Mouse (Mus musculus): ENCODE results near the gene Slc35a5. TPM values are rescaled to one million over a fixed set of nuclear protein-coding genes. Genes with fewer than 3 reads are reported as not detected.

The Slc35a5 gene
- polyA plus RNA-seq, 1 experiment from 2014 or later: 28.7 TPM

DNA sequence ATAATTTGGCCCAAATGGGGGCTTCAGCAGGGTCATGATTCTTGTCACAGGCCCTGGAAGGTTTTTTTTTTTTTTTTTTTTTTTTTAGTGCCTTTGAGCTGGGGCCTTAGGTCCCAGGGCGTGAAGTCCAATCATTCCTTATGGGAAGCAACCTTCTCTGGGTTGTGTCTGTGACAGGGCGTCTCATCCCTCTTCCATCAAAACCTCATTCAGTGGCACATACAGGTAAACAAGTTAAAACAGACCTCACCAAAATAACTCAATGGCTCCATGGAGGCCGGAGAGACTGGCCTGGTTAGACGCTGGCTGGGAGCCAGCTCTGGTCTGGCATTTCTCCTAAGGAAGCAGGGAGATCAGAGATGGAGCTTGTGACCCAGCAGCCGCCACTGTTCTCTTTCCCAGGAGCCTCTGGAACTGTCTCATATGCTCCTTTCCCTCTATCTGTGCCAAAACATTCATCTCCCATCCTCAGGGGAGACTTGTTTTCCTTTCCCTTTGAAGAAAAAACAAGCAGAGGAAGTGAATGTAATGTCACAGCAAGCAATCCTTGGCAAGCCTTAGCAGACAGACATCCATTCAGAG is 37.6 kb downstream of the Slc35a5 start:
- H3K4me2 ChIP-seq (replicated peaks; ENCODE audit: low read depth, low read length): no peak overlapping the region
- no peaks in the 10 kb centered on the region for H3K36me3 ChIP-seq (ENCODE audit: insufficient read depth, low read length)
- no peak for TF ChIP-seq EP300 (IDR thresholded peaks at IDR 0.05)
- TF ChIP-seq CTCF (IDR thresholded peaks at IDR 0.05): no peak
- peak; percentile 16 for DNase-seq (ENCODE audit: low spot score)
- no peak overlapping the region for H3K9ac ChIP-seq (replicated peaks; ENCODE audit: low read depth)
- no peak overlapping the region for H3K4me3 ChIP-seq (ENCODE audit: low read depth, low read length)
- 0 out of 2 replicates have a peak, but pooled peaks have one; percentile 29 for ATAC-seq
- no peaks in the 10 kb centered on the region for H3K9me3 ChIP-seq (ENCODE audit: low read length)
- no peak overlapping the region for H3K27ac ChIP-seq (ENCODE audit: low read length)
- H3K27me3 ChIP-seq (replicated peaks; ENCODE audit: insufficient read depth, low read length): no peaks in the 10 kb centered on the region
- H3K4me1 ChIP-seq (ENCODE audit: insufficient read depth, low read depth, low read length): no peaks in the 10 kb centered on the region
- WGBS: 46% methylated on average over 5 of the region's 5 CpGs

DNA sequence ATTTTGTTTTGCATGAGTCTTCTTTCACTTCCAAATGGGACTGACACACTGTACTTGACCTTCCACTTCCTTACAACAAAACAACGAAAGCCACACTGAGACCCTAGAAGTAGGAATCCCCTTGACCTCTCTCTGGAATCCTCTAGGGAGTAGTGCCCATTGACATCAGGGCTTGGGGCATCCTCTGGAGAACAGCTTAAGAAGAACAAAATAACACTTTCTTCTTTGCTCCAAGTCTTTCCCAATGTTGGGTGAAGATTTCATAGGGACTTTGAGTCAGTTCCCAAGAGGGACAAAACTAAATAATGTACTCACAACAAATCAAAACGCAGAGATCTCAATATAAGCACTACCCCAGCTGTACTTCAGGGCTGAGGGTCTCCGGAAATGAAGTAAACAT is 39.7 kb downstream of the Slc35a5 start:
- Histone ChIP-seq H3K36me3 (ENCODE audit: insufficient read depth, low read length) (no peaks in the 10 kb centered on the region), H3K27me3 (replicated peaks; ENCODE audit: insufficient read depth, low read length) (no peaks in the 10 kb centered on the region), H3K4me2 (replicated peaks; ENCODE audit: low read depth, low read length) (no peak overlapping the region), H3K9ac (replicated peaks; ENCODE audit: low read depth) (no peak overlapping the region), H3K9me3 (ENCODE audit: low read length) (no peaks in the 10 kb centered on the region), H3K4me3 (ENCODE audit: low read depth, low read length) (no peak overlapping the region), H3K27ac (ENCODE audit: low read length) (no peak overlapping the region), H3K4me1 (ENCODE audit: insufficient read depth, low read depth, low read length) (no peaks in the 10 kb centered on the region)
- ATAC-seq (peak; percentile 62), DNase-seq (ENCODE audit: low spot score) (peak; percentile 57)
- 53% methylated on average over 3 of the region's 3 CpGs for WGBS
- TF ChIP-seq EP300 (IDR thresholded peaks at IDR 0.05) (no peak), CTCF (IDR thresholded peaks at IDR 0.05) (no peak)

DNA sequence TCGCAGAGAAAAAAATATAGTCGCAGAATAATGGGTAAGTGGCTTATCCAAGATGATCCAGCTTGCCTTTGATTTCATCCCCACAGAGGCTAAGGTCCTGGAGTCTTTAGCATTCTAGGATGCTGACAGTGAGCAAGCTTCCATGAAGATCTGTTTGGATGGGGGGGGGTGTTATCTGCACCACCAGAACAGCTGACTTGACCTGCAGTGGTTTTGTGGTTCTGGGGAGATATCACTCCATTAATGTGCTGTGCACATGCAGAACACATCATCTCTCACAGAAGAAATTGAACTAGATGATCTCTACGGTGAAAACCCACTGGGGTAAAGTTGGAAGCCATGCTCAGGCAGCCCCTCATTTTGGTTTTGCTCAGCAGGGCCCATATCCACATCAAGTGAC is 41.3 kb downstream of the Slc35a5 start:
- TF ChIP-seq EP300 (IDR thresholded peaks at IDR 0.05) (no peak), CTCF (IDR thresholded peaks at IDR 0.05) (no peak)
- WGBS: 84% methylated on average over 3 of the region's 3 CpGs

DNA sequence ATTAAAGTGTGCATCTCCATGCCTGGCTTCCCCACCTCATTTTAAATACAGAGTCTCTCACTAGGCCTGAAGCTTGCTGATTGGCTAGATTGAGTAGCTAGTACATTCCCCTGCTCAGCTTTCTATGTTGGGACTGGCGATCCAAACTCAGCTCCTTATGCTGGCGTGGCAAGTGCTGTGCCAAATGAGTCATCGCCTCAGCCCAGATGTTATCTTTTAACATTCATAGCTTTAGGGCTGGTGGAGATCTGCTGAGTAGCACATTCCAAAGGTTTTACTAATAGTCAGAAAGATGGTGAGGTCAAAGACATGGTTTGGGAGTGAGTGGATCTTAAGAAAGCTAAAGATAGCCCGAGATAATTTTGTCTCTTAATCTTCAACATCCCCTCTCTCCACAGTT is 48.0 kb downstream of the Slc35a5 start:
- no peaks in the 10 kb centered on the region; the same call in 1 of the 2 replicates for H3K4me1 ChIP-seq (ENCODE audit: insufficient read depth, low read depth, low read length)
- no peak overlapping the region for H3K9ac ChIP-seq (replicated peaks; ENCODE audit: low read depth)
- DNase-seq (ENCODE audit: low spot score) (peak; percentile 88), ATAC-seq (peak; percentile 97)
- no peaks in the 10 kb centered on the region for H3K36me3 ChIP-seq (ENCODE audit: insufficient read depth, low read length)
- H3K9me3 ChIP-seq (ENCODE audit: low read length): no peaks in the 10 kb centered on the region
- TF ChIP-seq CTCF (IDR thresholded peaks at IDR 0.05): no peak
- TF ChIP-seq EP300 (IDR thresholded peaks at IDR 0.05): peak; percentile 67
- no peak overlapping the region for H3K27ac ChIP-seq (ENCODE audit: low read length)
- no peaks in the 10 kb centered on the region for H3K27me3 ChIP-seq (replicated peaks; ENCODE audit: insufficient read depth, low read length)
- H3K4me2 ChIP-seq (replicated peaks; ENCODE audit: low read depth, low read length): no peak overlapping the region
- no peak overlapping the region for H3K4me3 ChIP-seq (ENCODE audit: low read depth, low read length)
- WGBS: 15% methylated on average over 4 of the region's 4 CpGs

More for the DNA sequence above, 41.3 kb downstream of the Slc35a5 start:
- Histone ChIP-seq H3K4me1 (ENCODE audit: insufficient read depth, low read depth, low read length) (no peaks in the 10 kb centered on the region), H3K27ac (ENCODE audit: low read length) (no peak overlapping the region), H3K36me3 (ENCODE audit: insufficient read depth, low read length) (no peaks in the 10 kb centered on the region), H3K9ac (replicated peaks; ENCODE audit: low read depth) (no peak overlapping the region), H3K27me3 (replicated peaks; ENCODE audit: insufficient read depth, low read length) (no peaks in the 10 kb centered on the region), H3K9me3 (ENCODE audit: low read length) (no peaks in the 10 kb centered on the region), H3K4me3 (ENCODE audit: low read depth, low read length) (no peak overlapping the region), H3K4me2 (replicated peaks; ENCODE audit: low read depth, low read length) (no peak overlapping the region)
- ATAC-seq (no peak), DNase-seq (ENCODE audit: low spot score) (no peak)

DNA sequence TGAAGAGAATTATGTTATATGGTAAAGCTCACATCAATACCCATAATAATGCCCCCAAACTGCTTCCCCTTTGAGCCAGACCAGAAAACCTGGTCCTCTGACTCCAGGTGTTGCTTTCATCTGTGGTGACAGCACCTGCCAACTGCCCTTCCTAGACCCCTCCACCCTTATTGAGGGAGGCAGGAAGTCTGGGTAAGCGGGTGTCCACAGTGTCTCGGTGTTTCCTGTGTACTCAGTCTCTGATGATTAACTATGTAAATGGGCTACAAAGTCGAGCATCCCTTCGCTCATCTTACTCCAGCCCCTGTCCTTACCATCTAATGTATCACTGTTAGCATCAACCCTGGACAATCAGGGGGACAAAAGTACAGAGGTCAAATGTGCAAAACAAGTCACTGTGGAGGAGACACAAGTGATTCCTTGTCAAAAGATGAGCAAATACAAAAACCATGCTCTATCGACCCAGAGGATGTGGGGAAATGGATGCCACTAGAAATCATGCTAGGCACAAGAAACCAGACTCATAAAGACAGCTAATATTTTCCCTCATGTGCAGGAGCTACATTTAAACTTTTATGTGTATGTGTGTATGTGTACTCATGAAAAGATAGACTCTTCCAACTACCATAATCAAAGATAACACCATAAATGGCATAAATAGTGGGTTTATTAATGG is 50.2 kb downstream of the Slc35a5 start:
- H3K36me3 ChIP-seq (ENCODE audit: insufficient read depth, low read length): no peaks in the 10 kb centered on the region
- no peak overlapping the region for H3K27ac ChIP-seq (ENCODE audit: low read length)
- no peak overlapping the region for H3K4me2 ChIP-seq (replicated peaks; ENCODE audit: low read depth, low read length)
- TF ChIP-seq EP300 (IDR thresholded peaks at IDR 0.05) (no peak), CTCF (IDR thresholded peaks at IDR 0.05) (no peak)
- ATAC-seq: no peak
- H3K9ac ChIP-seq (replicated peaks; ENCODE audit: low read depth): no peak overlapping the region
- WGBS: 50% methylated on average over 5 of the region's 5 CpGs
- no peaks in the 10 kb centered on the region for H3K9me3 ChIP-seq (ENCODE audit: low read length)
- no peaks in the 10 kb centered on the region; the same call in 1 of the 2 replicates for H3K4me1 ChIP-seq (ENCODE audit: insufficient read depth, low read depth, low read length)
- no peaks in the 10 kb centered on the region for H3K27me3 ChIP-seq (replicated peaks; ENCODE audit: insufficient read depth, low read length)
- no peak for DNase-seq (ENCODE audit: low spot score)
- H3K4me3 ChIP-seq (ENCODE audit: low read depth, low read length): no peak overlapping the region

DNA sequence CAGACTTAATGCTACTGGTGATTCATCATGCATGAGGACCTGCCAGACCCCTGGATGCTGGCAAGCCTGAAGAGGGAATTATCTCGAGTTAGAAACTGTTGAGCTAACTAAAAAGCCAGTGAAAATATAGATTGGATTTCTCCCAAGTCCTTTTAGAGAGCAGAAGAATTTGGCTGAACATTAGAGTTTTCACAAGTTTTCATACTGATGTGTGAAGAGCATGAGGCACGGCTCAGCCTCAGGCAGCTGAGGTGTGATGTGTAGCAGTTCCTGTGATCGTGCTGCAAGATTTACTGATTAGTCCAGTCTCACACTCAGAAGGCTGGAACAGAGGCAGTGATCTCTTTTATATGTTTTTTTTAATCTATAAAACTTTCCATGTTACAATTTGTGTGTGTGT is 53.5 kb downstream of the Slc35a5 start:
- no peaks in the 10 kb centered on the region for H3K9me3 ChIP-seq (ENCODE audit: low read length)
- 42% methylated on average over 3 of the region's 3 CpGs for WGBS
- no peak overlapping the region for H3K9ac ChIP-seq (replicated peaks; ENCODE audit: low read depth)
- no peak for DNase-seq (ENCODE audit: low spot score)
- H3K36me3 ChIP-seq (ENCODE audit: insufficient read depth, low read length): no peaks in the 10 kb centered on the region
- H3K27me3 ChIP-seq (replicated peaks; ENCODE audit: insufficient read depth, low read length): no peaks in the 10 kb centered on the region
- no peak for ATAC-seq
- peaks cover 3% of the 10 kb centered on the region; the same call in 1 of the 2 replicates for H3K4me1 ChIP-seq (ENCODE audit: insufficient read depth, low read depth, low read length)
- no peak overlapping the region for H3K27ac ChIP-seq (ENCODE audit: low read length)
- no peak overlapping the region for H3K4me2 ChIP-seq (replicated peaks; ENCODE audit: low read depth, low read length)
- TF ChIP-seq CTCF (IDR thresholded peaks at IDR 0.05): no peak
- no peak for TF ChIP-seq EP300 (IDR thresholded peaks at IDR 0.05)
- H3K4me3 ChIP-seq (ENCODE audit: low read depth, low read length): no peak overlapping the region

Data from lung, postnatal 0 days (tissue).